Mouse (Mus musculus) kidney, adult 2 months (tissue): ENCODE data around the gene Coa7. TPM values are rescaled to one million over a fixed set of nuclear protein-coding genes. Genes with fewer than 3 reads are reported as not detected.

Experiments used
- DNase-seq: peaks from one replicate; pipeline ENCODE4 v3.0.0; 2021
- H3K27ac ChIP-seq: fragments of 200-500 bp; 2 replicates; pipeline ENCODE4 v1.5.1; 2012; ENCODE audit warnings: low read depth, low read length, control low read depth, inconsistent platforms; ENCODE audit not compliant: insufficient read depth
- H3K27me3 ChIP-seq: fragments of 200-500 bp; replicated peaks from 2 replicates; pipeline ENCODE4 v1.6.1; 2012; ENCODE audit warnings: mild to moderate bottlenecking, moderate library complexity, low read length, inconsistent platforms; ENCODE audit not compliant: control insufficient read depth, insufficient read depth
- H3K36me3 ChIP-seq: fragments of 200-500 bp; 2 replicates; pipeline ENCODE4 v1.6.1; 2012; ENCODE audit warnings: mild to moderate bottlenecking, moderate library complexity, low read length, inconsistent platforms; ENCODE audit not compliant: control insufficient read depth, insufficient read depth
- H3K4me1 ChIP-seq: fragments of 200-500 bp; 2 replicates; pipeline ENCODE4 v1.6.1; 2011; ENCODE audit warnings: low read length; ENCODE audit not compliant: control insufficient read depth, insufficient read depth
- H3K4me3 ChIP-seq: fragments of 200-500 bp; 2 replicates; pipeline ENCODE4 v1.5.1; 2011; ENCODE audit warnings: mild to moderate bottlenecking, low read depth, low read length, control low read depth; ENCODE audit not compliant: insufficient read depth
- CTCF ChIP-seq: fragments of 200-500 bp; conservative IDR thresholded peaks from 2 replicates; pipeline ENCODE4 v1.5.1; 2011; ENCODE audit warnings: low read depth, mild to moderate bottlenecking, control low read depth, low read length, moderate library complexity, mixed read lengths; ENCODE audit not compliant: insufficient read depth, insufficient read length
- POLR2A ChIP-seq: fragments of 200-500 bp; IDR thresholded peaks from one replicate; pipeline ENCODE4 v1.6.1; 2011; ENCODE audit warnings: low read depth, low read length, control low read depth
- WGBS: fragments of 180-500 bp; shearing (Covaris S2); methylation state at CpG from one replicate; pipeline ENCODE4 v1.1.7; 2018; 5-methylcytosine and 5-hydroxymethylcytosine counted together
- polyA plus RNA-seq: library from polyadenylated mRNA; depleted of rRNA; stranded (reverse); fragments of >200 nt; gene quantifications from 2 replicates; pipeline ENCODE4 v1.2.3, GENCODE M21; 2012; rRNA removed

The Coa7 gene
- polyA plus RNA-seq, 1 experiment: 21.2 TPM

GRCm38 (mm10) chr4:108386087-108386486, 58.1 kb downstream of the Coa7 start:
- WGBS: 37% methylated on average over 1 of the region's 1 CpGs
- no peaks in the 10 kb centered on the region for H3K27me3 ChIP-seq
- H3K4me3 ChIP-seq: no peak overlapping the region
- H3K4me1 ChIP-seq: 0 out of 2 replicates have a peak, but pooled peaks cover 4% of the 10 kb centered on the region
- no peak for DNase-seq
- no peaks in the 10 kb centered on the region for H3K36me3 ChIP-seq
- TF ChIP-seq CTCF (no peak), POLR2A (no peak)
- no peak overlapping the region for H3K27ac ChIP-seq

GRCm38 (mm10) chr4:108387106-108387505, 59.2 kb downstream of the Coa7 start:
- Histone ChIP-seq H3K36me3 (no peaks in the 10 kb centered on the region), H3K4me3 (no peak overlapping the region), H3K27ac (no peak overlapping the region), H3K4me1 (0 out of 2 replicates have a peak, but pooled peaks cover 4% of the 10 kb centered on the region), H3K27me3 (no peaks in the 10 kb centered on the region)
- DNase-seq: no peak
- WGBS: 45% methylated on average over 4 of the region's 4 CpGs
- TF ChIP-seq POLR2A (no peak), CTCF (no peak)

- 4% methylated on average over 18 of the region's 18 CpGs for WGBS
- TF ChIP-seq POLR2A: no peak
- 0 out of 2 replicates have a peak, but pooled peaks have one; percentile 31 for TF ChIP-seq CTCF
- H3K27me3 ChIP-seq: no peaks in the 10 kb centered on the region
- 0 out of 2 replicates have a peak, but pooled peaks cover 4% of the 10 kb centered on the region for H3K4me1 ChIP-seq
- no peak overlapping the region for H3K27ac ChIP-seq
- peak; percentile 64 for DNase-seq
- H3K4me3 ChIP-seq: peak overlapping the region; percentile 21
- H3K36me3 ChIP-seq: no peaks in the 10 kb centered on the region
These were observed 59.8 kb downstream of the Coa7 start for GRCm38 (mm10) chr4:108387681-108388253.

GRCm38 (mm10) chr4:108388741-108389140, 60.8 kb downstream of the Coa7 start:
- no peak for DNase-seq
- WGBS: 89% methylated on average over 3 of the region's 3 CpGs
- TF ChIP-seq CTCF: no peak
- no peak for TF ChIP-seq POLR2A
- Histone ChIP-seq H3K27ac (no peak overlapping the region), H3K4me1 (0 out of 2 replicates have a peak, but pooled peaks cover 4% of the 10 kb centered on the region), H3K4me3 (no peak overlapping the region), H3K27me3 (no peaks in the 10 kb centered on the region), H3K36me3 (no peaks in the 10 kb centered on the region)

- Histone ChIP-seq H3K36me3 (no peaks in the 10 kb centered on the region), H3K27ac (no peak overlapping the region), H3K4me3 (no peak overlapping the region), H3K4me1 (0 out of 2 replicates have a peak, but pooled peaks cover 4% of the 10 kb centered on the region), H3K27me3 (no peaks in the 10 kb centered on the region)
- no peak for TF ChIP-seq POLR2A
- no peak for TF ChIP-seq CTCF
- WGBS: 74% methylated on average over 5 of the region's 5 CpGs
- DNase-seq: no peak
These were observed 63.2 kb downstream of the Coa7 start for GRCm38 (mm10) chr4:108391124-108391523.

Other genes starting within 250 kb of the Coa7 start
- gene Podn, start 231.7 kb upstream of the Coa7 start, polyA plus RNA-seq: 29.8 and 30.4 TPM in 2 replicates
- 532 and 670 TPM in 2 replicates for gene Scp2, start 183.1 kb upstream of the Coa7 start, polyA plus RNA-seq
- gene Echdc2, start 162.7 kb upstream of the Coa7 start, polyA plus RNA-seq: 220 and 261 TPM in 2 replicates
- gene Zyg11a, start 110.1 kb upstream of the Coa7 start, polyA plus RNA-seq: 0.11 and 0.19 TPM in 2 replicates
- 8.7 and 9.5 TPM in 2 replicates for gene Zyg11b, start 27.0 kb upstream of the Coa7 start, polyA plus RNA-seq
- 0.25 TPM in 1 of 2 replicates, not detected in the other for gene Shisal2a, start 55.2 kb downstream of the Coa7 start, polyA plus RNA-seq
- 6.2 and 7.5 TPM in 2 replicates for gene Gpx7, start 78.8 kb downstream of the Coa7 start, polyA plus RNA-seq
- gene Tut4, start 131.3 kb downstream of the Coa7 start, polyA plus RNA-seq: 23.7 and 28.8 TPM in 2 replicates